Mouse (Mus musculus) fat pad, adult 2 months (tissue): ENCODE measurements around the gene Bola1.
A peak's percentile ranks its signal among the peaks of the same experiment; 100 is the strongest.
"Not testable (repeated sequence)": the region's sequence is repeated elsewhere in the genome, so short reads cannot be mapped to it uniquely, and the experiment has no call there.

Experiments
- DNase-seq: peaks from one replicate; pipeline ENCODE4 v3.0.0-alpha.2; 2011; ENCODE audit warnings: low read depth, low spot score; ENCODE audit errors: extremely low read depth

Gene Bola1

DNA sequence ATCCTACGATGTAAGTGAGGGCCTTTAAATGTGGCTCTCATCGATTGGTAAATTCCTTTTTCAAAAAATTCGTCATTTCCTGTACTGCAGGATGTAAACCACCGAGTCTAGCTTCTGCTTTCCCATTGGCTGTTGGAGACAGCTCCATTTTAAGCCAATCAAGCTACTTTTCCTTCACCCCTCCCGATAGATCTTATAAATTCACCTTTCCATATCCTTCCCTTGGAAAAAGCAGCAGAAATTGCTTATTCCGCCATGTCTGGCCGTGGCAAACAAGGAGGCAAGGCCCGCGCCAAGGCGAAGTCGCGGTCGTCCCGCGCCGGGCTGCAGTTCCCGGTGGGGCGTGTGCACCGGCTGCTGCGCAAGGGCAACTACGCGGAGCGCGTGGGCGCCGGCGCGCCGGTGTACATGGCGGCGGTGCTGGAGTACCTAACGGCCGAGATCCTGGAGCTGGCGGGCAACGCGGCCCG, at the start of gene Bola1, which contains the start of gene Hist2h2ab:
TSS of gene Bola1 (minus strand) at position 49 of the 470 bp plus-strand sequence.
TSS of gene Hist2h2ab (plus strand) at position 205 of the 470 bp plus-strand sequence.
- DNase-seq: peak; percentile 65

DNA sequence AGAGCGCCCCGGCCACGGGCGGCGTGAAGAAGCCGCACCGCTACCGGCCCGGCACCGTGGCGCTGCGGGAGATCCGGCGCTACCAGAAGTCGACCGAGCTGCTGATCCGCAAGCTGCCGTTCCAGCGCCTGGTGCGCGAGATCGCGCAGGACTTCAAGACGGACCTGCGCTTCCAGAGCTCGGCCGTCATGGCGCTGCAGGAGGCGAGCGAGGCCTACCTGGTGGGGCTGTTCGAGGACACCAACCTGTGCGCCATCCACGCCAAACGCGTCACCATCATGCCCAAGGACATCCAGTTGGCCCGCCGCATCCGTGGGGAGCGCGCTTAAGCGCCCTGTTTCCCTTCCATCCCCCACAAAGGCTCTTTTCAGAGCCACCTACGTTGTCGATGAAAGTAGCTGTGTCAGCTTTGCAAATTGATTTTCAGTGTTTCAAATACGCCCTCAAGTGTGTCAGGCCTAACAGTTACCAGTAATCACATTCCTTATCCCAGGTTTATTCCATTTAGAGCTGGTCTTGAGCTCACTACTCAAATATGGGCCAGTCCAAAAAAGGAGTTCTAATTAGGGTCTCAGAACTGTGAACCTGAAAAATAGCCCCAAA, 49.4 kb upstream of the Bola1 start:
- not testable (repeated sequence) for DNase-seq

DNA sequence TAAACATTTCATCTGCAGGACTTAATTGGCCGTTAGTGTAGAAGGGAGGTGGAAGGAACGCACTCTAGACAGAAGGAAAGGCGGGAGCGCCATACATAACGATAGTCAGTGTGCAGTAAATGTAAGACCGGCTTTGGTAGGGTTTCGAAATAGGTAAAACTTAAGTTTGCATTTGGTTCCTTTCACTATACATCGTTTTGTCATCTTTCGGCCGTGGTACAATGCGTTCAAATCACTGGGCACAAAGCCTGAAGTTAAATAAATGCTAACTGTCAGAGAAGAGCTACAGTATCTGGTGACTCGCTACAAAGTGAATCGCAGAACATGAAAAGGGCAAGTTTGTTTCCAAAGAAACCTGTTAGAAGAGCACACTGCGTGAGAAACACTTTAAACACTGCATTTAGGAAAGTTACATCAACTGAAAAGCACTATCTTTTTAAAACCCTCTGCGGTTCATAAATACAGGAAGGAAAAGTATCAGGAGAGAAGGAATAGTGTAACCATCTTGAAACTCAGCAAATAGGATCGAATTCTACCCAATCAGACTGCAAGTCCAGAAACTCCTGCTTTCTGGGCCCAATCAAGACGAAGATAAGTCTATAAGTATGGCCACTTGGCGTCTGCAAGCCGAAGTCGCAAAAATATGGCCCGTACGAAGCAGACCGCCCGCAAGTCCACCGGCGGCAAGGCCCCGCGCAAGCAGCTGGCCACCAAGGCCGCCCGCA, 48.7 kb upstream of the Bola1 start, which contains the start of gene Hist2h3b:
TSS of gene Hist2h3b (plus strand) at position 604 of the 725 bp plus-strand sequence.
- no peak for DNase-seq

- no peak for DNase-seq
These were observed 48.0 kb upstream of the Bola1 start for GRCm38 (mm10) chr3:96267541-96267940.

GRCm38 (mm10) chr3:96266132-96266710, 46.7 kb upstream of the Bola1 start:
- no peak for DNase-seq

DNA sequence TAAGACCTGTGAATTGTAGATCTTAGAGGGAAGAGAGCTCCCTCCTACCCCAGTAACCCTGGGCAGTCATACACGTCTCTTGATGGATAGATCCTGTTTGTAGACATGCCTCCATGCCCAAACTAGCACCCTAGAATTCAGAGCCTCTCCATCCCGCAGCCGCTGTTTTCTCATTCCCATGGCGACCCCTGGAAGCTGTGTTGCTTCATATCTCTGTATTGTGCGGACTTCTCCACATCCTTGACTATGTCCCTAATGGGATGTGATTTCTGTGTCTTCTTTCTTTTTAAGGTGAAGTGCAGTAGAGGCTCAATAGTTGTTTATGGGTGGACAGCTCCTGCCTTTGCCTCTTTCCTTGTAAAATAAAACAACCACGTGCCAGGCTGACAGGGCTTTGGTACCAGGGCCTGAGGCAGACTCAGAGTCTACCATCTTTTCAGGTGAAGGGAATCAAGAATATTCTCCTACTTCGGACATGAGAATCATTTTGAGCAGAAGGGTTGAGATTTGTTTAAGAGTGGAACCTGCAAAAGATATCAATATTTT, 45.0 kb upstream of the Bola1 start:
- no peak for DNase-seq

- no peak for DNase-seq
These were observed 44.3 kb upstream of the Bola1 start for GRCm38 (mm10) chr3:96263558-96264403.

GRCm38 (mm10) chr3:96262979-96263550, 43.6 kb upstream of the Bola1 start, which contains the start of gene Hist2h4:
TSS of gene Hist2h4 (minus strand) at chr3:96263311.
- DNase-seq: no peak

GRCm38 (mm10) chr3:96262216-96262875, 42.8 kb upstream of the Bola1 start:
- no peak for DNase-seq

DNA sequence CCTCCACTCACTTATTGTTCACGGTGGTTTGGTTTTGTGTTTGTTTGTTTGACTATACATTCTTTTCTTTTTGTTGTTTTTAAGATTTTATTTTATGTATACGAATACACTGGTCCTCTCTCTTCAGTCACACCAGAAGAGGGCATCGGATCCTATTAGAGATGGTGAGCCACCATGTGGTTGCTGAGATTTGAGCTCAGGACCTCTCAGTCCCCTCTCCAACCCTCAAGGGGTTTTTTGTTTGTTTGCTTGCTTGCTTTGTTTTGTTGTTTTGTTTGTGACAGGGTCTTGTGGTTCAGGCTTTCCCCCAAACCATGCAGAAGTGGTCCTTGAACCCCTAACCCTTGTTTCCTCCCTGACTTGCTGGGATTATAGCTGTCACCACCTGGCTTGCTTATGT, 42.1 kb upstream of the Bola1 start:
- no peak for DNase-seq

- no peak for DNase-seq
These were observed 40.7 kb upstream of the Bola1 start for GRCm38 (mm10) chr3:96260220-96260619.

DNA sequence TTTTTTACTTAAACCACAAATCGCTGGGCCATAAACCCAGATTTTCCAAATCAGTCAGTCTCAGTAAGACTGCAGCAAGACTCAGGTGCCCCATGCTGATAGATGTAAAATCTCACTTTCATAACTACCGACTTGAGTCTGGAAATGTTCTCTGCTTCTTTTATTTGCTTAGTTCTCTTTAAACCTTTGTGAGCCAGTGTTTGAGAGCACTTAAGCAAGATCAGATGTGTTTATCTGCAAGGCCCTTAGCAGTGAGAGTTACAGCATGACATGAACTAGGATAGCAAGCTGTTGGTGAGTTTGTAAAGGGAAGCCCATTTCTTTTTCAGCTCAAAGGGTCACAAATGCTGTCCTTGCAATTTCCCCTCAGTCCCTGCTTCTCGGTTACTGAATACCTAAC, 37.7 kb upstream of the Bola1 start:
- no peak for DNase-seq

- no peak for DNase-seq
These were observed 36.6 kb upstream of the Bola1 start for GRCm38 (mm10) chr3:96255926-96256593.

GRCm38 (mm10) chr3:96254683-96255355, 35.3 kb upstream of the Bola1 start:
- DNase-seq: no peak

DNA sequence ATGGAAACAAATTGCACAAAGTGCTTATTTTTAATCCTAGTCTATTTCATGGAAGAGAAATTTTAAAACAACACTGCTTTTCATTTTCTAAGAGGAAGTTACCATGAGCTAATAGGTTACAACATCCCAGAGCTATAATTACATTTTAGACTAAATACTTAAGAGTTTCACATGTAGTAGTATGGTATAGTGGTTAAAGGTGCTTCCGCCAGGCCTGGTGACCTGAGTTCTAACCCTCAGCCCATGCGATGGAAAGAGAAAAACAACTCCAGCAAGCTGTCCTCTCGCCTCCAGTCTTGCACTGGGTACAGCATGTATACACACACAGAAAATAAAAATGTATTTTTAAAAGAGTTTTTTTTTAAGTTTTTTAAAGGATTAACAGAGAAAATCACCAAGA, 32.3 kb upstream of the Bola1 start:
- no peak for DNase-seq

GRCm38 (mm10) chr3:96250890-96251289, 31.4 kb upstream of the Bola1 start:
- no peak for DNase-seq

- no peak for DNase-seq
These were observed 29.5 kb upstream of the Bola1 start for GRCm38 (mm10) chr3:96249034-96249345.

DNA sequence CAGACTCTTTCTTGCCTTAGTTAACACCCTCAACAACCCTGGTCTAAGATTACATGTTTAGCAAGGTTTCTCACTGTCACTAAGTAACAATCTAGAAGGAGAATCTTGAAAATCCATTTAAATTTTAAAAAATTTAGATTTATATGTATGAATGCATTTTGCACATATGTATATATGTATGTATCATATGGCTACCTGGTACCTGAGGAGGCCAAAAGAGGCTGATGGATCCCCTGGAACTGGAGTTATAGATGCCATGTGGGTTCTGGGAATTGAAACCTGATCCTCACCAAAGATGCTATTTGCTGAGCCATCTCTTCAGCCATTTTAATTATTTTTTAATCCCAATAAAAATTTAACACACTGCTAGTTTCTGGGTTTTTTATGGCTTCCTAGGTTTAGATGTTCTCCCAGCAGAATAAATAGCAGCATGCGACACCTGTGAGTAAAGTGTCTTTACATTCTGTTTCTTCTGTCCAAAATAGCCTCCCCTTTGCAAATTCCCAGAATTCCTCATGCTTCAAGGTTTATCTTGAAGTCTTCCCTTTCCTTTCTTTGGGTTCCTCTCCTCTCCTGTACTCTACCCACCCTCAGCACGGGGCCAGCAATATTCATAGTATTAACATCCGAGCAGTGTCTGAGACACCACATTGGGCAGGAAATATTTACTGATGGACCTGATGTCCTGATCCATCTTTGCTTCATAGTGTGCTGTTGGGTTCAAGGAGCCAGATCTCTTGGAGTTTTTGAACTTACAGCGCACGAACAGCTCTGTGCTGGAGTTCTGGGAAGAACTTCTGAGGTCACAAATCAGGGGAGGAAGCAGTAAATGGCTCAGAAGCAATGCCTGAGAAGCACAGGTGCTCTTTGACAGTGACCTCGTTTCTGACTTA, 28.9 kb upstream of the Bola1 start:
- DNase-seq: no peak
